Mouse (Mus musculus): Measurements from ENCODE around the gene 4930563M21Rik.
"Not testable (repeated sequence)": the region's sequence is repeated elsewhere in the genome, so short reads cannot be mapped to it uniquely, and the experiment has no call there.

The 4930563M21Rik gene

GRCm38 (mm10) chr9:56010450-56010849 lies at the start of gene 4930563M21Rik:
4930563M21Rik (minus strand) TSS chr9:56010550.
- DNase-seq: no peak

GRCm38 (mm10) chr9:56056147-56056546 lies 45.8 kb upstream of the 4930563M21Rik start:
- no peak for DNase-seq

DNA sequence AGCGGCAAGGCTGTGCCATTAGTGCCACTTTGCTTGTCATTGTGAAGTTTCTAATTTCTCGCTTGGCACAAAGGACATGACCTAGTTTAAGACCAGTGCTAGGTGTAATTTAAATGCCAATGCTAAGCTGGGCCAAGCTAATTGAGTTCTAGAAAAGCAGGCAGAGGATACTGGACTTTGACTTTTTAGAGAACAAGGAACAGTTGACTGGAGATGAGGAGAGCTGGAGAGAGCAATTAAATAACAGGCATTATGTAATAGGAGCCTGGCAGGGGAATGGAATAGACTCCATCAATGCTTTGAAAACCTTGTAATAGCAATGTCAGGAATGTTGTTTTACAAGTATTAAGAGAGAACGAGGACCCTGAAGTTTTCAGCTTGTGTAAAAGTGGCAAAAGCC lies 43.4 kb upstream of the 4930563M21Rik start:
- no peak for DNase-seq

GRCm38 (mm10) chr9:56042181-56042621 lies 31.9 kb upstream of the 4930563M21Rik start:
- no peak for DNase-seq

GRCm38 (mm10) chr9:56041372-56042180 lies 31.2 kb upstream of the 4930563M21Rik start, which contains the start of gene Rcn2:
Rcn2 (plus strand) TSS chr9:56041845.
- DNase-seq: peak; percentile 97

DNA sequence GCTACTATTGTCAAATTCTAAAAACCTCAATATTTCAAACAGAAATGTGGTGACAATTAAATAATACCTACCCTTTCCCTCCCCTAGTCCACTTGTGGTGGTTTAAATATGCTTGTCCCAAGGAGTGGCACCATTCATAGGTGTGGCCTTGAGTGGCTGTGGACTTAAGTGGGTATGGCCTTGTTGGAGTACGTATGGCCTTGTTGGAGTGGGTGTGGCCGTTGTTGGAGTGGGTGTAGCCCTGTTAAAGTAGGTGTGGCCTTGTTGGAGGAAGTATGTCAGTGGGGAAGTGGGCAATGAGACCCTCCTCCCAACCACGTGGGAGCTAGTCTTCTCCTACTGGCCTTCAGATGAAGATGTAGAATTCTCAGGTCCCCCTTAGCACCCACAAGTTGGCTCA lies 21.9 kb upstream of the 4930563M21Rik start:
- DNase-seq: peak; percentile 7

DNA sequence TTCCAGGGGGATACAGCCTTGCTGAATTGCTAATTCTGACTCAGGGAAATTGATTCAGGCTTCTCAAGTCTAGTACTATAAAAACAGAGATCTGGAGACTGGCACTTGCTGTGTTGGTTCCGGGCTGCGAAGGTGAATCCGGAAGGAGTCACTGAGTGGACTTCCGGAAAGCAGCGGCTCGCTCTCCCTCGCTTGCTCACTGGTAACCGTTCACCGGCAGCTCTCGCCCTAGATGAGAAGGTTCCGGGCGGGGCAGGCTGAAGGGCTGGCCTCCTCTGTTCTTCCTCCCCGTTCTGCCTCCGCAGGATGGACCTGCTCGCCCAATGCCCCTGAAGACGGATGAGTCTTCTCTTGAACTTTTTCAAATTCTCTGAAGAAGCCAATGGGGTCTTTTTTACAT lies 16.9 kb upstream of the 4930563M21Rik start:
- peak; percentile 3 for DNase-seq

DNA sequence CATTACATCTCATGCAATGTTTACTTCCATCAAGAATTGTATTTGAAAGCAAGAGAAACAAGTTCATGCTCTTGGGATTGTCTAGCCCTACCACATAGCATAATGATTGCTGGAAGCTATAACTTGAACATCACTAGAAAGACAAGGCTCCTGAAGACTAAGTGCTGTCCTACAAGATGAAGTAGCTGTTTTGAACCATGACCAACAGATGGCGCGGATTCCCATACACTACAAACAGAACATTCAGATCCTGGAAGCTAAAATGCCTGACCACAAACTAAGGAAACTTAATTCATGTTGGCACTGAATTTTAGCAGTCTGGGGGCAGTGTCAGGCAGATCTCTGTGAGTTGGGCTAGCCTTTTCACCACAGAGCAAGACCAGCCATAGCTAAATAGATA lies 14.4 kb upstream of the 4930563M21Rik start:
- DNase-seq: peak; percentile 5

- DNase-seq: not testable (repeated sequence)
Observed at GRCm38 (mm10) chr9:56004679-56005078, 5.7 kb downstream of the 4930563M21Rik start.

- DNase-seq: peak; percentile 54
Observed at GRCm38 (mm10) chr9:55946819-55947218, 63.5 kb downstream of the 4930563M21Rik start.

- no peak for DNase-seq
Observed at GRCm38 (mm10) chr9:55941356-55941755, 69.0 kb downstream of the 4930563M21Rik start.

GRCm38 (mm10) chr9:55938618-55938985 lies 71.7 kb downstream of the 4930563M21Rik start:
- no peak for DNase-seq

- peak; percentile 91 for DNase-seq
Observed at GRCm38 (mm10) chr9:55937664-55938617, 72.4 kb downstream of the 4930563M21Rik start, which contains the start of gene Scaper. Scaper (minus strand) TSS chr9:55938119.

GRCm38 (mm10) chr9:55937224-55937663 lies 73.1 kb downstream of the 4930563M21Rik start:
- no peak for DNase-seq

- no peak for DNase-seq
Observed at GRCm38 (mm10) chr9:55932482-55932881, 77.9 kb downstream of the 4930563M21Rik start.

DNA sequence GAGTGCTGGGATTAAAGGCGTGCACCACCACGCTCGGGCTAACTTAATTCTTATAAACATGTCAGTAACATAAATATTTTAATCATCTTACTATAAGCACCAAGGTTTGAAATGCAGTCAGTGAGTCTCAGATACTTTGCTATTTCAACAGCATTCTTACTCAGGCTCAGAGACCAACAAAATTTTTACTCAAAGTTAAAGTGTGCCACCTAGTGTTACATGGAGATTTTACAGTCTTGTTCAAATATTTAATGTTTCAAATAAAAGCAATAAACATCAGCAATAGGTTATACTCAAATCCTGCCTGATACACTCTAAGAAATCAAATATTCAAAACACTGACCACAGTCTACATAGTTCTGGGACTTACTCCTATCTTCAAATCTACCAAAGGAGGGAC lies 91.8 kb downstream of the 4930563M21Rik start:
- no peak for DNase-seq

DNA sequence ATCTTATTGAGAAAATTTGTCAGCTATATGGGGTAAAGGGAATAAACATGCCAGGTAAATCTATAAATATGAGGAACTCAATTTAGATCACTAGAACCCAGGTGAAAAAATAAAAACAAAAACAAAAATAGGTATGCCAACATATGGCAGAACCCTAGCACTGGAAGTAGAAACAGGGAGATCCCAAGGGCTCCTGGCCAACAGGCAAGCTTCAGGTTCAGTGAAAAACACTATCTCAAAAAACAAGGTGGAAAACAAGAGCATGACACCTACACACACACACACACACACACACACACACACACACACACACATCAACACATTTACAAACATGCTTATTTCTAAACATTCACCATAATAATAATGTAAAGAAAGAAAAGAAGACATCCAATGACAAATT lies 93.6 kb downstream of the 4930563M21Rik start:
- no peak for DNase-seq

Measured in lung, postnatal 10 days (tissue).